Comparison of ENCODE assay signal across 8 mouse cellular contexts in the genomic region with DNA sequence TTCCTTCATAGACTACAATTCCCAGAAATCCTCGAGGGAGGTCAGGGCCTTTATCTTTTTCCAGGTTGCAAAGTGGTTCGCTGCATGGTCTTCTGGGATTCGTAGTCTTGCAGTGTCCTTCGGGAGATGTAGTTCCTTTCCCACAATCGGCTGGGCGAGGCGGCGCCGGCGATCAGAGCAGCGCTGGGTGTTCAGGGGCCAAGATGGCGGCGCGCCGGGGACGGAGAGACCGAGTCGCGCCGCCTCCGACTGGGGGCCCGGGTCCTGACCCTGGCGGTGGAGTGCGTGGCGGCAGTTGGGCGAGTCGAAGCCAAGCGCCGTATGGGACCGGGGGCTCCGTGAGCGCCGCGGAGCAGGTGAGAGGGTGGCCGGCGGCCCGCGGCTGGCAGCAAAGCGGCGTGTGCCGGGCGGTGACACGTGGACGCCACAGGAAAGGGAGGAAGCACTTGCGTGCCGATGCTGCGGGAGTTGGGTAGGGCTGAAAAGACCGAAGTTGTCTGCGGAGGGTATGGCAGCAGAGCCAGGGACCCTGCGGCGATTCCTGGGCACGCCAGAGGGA. TPM values are rescaled to one million over a fixed set of nuclear protein-coding genes. Genes with fewer than 3 reads are reported as not detected.
DNase-seq lines count a peak whose midpoint lies in the region; ATAC-seq and TF ChIP-seq lines count a peak whose summit lies in the region.

No protein-coding gene starts in this region.

- H3K9ac ChIP-seq in hindbrain, postnatal 0 days (replicated peaks; ENCODE audit: low read length): peak overlapping the region; percentile 70

- under 1% methylated on average over 52 of the region's 52 CpGs for WGBS in hindbrain, postnatal 0 days

- no peaks in the 10 kb centered on the region for H3K9me3 ChIP-seq in hindbrain, postnatal 0 days (ENCODE audit: low read length)

- peak overlapping the region; percentile 77 for H3K4me3 ChIP-seq in gastrocnemius, adult 2 months
- H3K4me3 ChIP-seq in hindbrain, postnatal 0 days (ENCODE audit: low read length): peak overlapping the region; percentile 80
- peak overlapping the region; percentile 84 for H3K4me3 ChIP-seq in left cerebral cortex, adult 2 months

- no peak for TF ChIP-seq CTCF in gastrocnemius, adult 2 months (IDR thresholded peaks at IDR 0.05)
- no peak for TF ChIP-seq CTCF in hindbrain, postnatal 0 days (IDR thresholded peaks at IDR 0.05; ENCODE audit: low read depth)
- TF ChIP-seq CTCF in left cerebral cortex, adult 2 months (IDR thresholded peaks at IDR 0.05): peak; percentile 0; the same call in 1 of the 2 replicates

- intact Hi-C loops in gastrocnemius, adult 2 months (cut with DNase I): no loop called here
- intact Hi-C loops in left cerebral cortex, adult 2 months (cut with DNase I): loop anchor here (1.0 kb wide), 3 partner anchors 11 to 58 kb away; a partner anchor contains a TSS

- peak overlapping the region; percentile 98 for H3K27ac ChIP-seq in gastrocnemius, adult 2 months
- peak overlapping the region; percentile 83 for H3K27ac ChIP-seq in hindbrain, postnatal 0 days
- H3K27ac ChIP-seq in left cerebral cortex, adult 2 months: peak overlapping the region; percentile 90

- H3K27me3 ChIP-seq in hindbrain, postnatal 0 days (ENCODE audit: insufficient read depth, low read length): no peaks in the 10 kb centered on the region

- H3K36me3 ChIP-seq in hindbrain, postnatal 0 days (ENCODE audit: insufficient read depth, low read length): no peaks in the 10 kb centered on the region

- peak; percentile 86 for ATAC-seq in common myeloid progenitor, adult 5-6 weeks (replicated peaks; ENCODE audit: low read depth, poor library complexity, severe bottlenecking)
- ATAC-seq in hindbrain, postnatal 0 days: peak; percentile 97
- ATAC-seq in megakaryocyte, adult 5-6 weeks (ENCODE audit: poor library complexity, severe bottlenecking): peak; percentile 98

- peak; percentile 98 for DNase-seq in ZHBTc4 (ENCODE audit: low read depth, low spot score)
- DNase-seq in gastrocnemius, adult 2 months: peak; percentile 95
- peak; percentile 98 for DNase-seq in hindbrain, postnatal 0 days (ENCODE audit: low spot score)
- peak; percentile 90 to 91 for DNase-seq in left cerebral cortex, adult 2 months (ENCODE audit: extremely low spot score in 1 of 2, low spot score in 2 of 2)
- peak; percentile 95 to 97 for DNase-seq in right cerebral cortex, adult 2 months (ENCODE audit: low spot score in 2 of 2)
- peak; percentile 92 for DNase-seq in urinary bladder, postnatal 14 days (ENCODE audit: low spot score)

- H3K4me1 ChIP-seq in hindbrain, postnatal 0 days (ENCODE audit: insufficient read depth, low read length): 0 out of 2 replicates have a peak, but pooled peaks cover 6% of the 10 kb centered on the region

- peak overlapping the region; percentile 86 for H3K4me2 ChIP-seq in hindbrain, postnatal 0 days (ENCODE audit: low read depth, low read length)

RNA-seq across cellular contexts. Expression of a gene that starts 11.5 kb away (rescaled TPM):
- 136 and 160 TPM in 2 replicates for total RNA-seq in common myeloid progenitor, adult 5-6 weeks (2017)
- 10 to 100 TPM; 17.8 to 19.5 TPM for total RNA-seq in gastrocnemius, adult 2 months (2021)
- 139 and 140 TPM in 2 replicates for total RNA-seq in hindbrain, postnatal 0 days (2014; rRNA removed)
- 76.8 and 83.0 TPM in 2 replicates for polyA plus RNA-seq in hindbrain, postnatal 0 days (2015; fragmentation: Nextera tagmentation; extraction: Ambion mirVana)
- 100 to 1,000 TPM; 111 to 117 TPM for total RNA-seq in left cerebral cortex, adult 2 months (2021)
- total RNA-seq in megakaryocyte, adult 5-6 weeks (2015): 48.8 and 54.5 TPM in 2 replicates
- total RNA-seq in megakaryocyte, adult 5-6 weeks (2017): 60.2 and 60.8 TPM in 2 replicates

RNA-seq across cellular contexts. Expression of a gene that starts 11.8 kb away (rescaled TPM):
- 15.0 and 48.0 TPM in 2 replicates for total RNA-seq in common myeloid progenitor, adult 5-6 weeks (2017)
- 10 to 100 TPM; 15.0 to 24.0 TPM for total RNA-seq in gastrocnemius, adult 2 months (2021)
- total RNA-seq in hindbrain, postnatal 0 days (2014; rRNA removed): 9.3 and 25.0 TPM in 2 replicates
- 7.9 and 9.0 TPM in 2 replicates for polyA plus RNA-seq in hindbrain, postnatal 0 days (2015; fragmentation: Nextera tagmentation; extraction: Ambion mirVana)
- 10 to 100 TPM; 29.0 to 31.8 TPM for total RNA-seq in left cerebral cortex, adult 2 months (2021)
- 14.1 and 30.8 TPM in 2 replicates for total RNA-seq in megakaryocyte, adult 5-6 weeks (2015)
- total RNA-seq in megakaryocyte, adult 5-6 weeks (2017): 8.6 and 11.5 TPM in 2 replicates

RNA-seq across cellular contexts. Expression of a gene that starts 19.2 kb away (rescaled TPM):
- 197 and 199 TPM in 2 replicates for total RNA-seq in common myeloid progenitor, adult 5-6 weeks (2017)
- total RNA-seq in gastrocnemius, adult 2 months (2021): 10 to 100 TPM; 22.4 to 22.5 TPM
- total RNA-seq in hindbrain, postnatal 0 days (2014; rRNA removed): 24.1 and 26.9 TPM in 2 replicates
- polyA plus RNA-seq in hindbrain, postnatal 0 days (2015; fragmentation: Nextera tagmentation; extraction: Ambion mirVana): 57.7 and 61.6 TPM in 2 replicates
- 10 to 100 TPM; 45.0 to 51.0 TPM for total RNA-seq in left cerebral cortex, adult 2 months (2021)
- 16.4 and 19.7 TPM in 2 replicates for total RNA-seq in megakaryocyte, adult 5-6 weeks (2015)
- total RNA-seq in megakaryocyte, adult 5-6 weeks (2017): 36.8 and 47.6 TPM in 2 replicates

RNA-seq across cellular contexts. Expression of a gene that starts 53.2 kb away (rescaled TPM):
- 4.1 and 4.9 TPM in 2 replicates for total RNA-seq in common myeloid progenitor, adult 5-6 weeks (2017)
- total RNA-seq in gastrocnemius, adult 2 months (2021): 1 to 10 TPM; 3.4 to 3.9 TPM
- 10.6 and 13.1 TPM in 2 replicates for total RNA-seq in hindbrain, postnatal 0 days (2014; rRNA removed)
- 4.7 TPM in 2 replicates for polyA plus RNA-seq in hindbrain, postnatal 0 days (2015; fragmentation: Nextera tagmentation; extraction: Ambion mirVana)
- 1 to 10 TPM; 6.0 to 7.4 TPM for total RNA-seq in left cerebral cortex, adult 2 months (2021)
- total RNA-seq in megakaryocyte, adult 5-6 weeks (2015): 1.2 and 1.7 TPM in 2 replicates
- total RNA-seq in megakaryocyte, adult 5-6 weeks (2017): 6.6 and 6.8 TPM in 2 replicates

RNA-seq across cellular contexts. Expression of a gene that starts 58.2 kb away (rescaled TPM):
- total RNA-seq in common myeloid progenitor, adult 5-6 weeks (2017): 7.4 and 9.5 TPM in 2 replicates
- total RNA-seq in gastrocnemius, adult 2 months (2021): 10 to 100 TPM; 13.6 to 14.7 TPM
- total RNA-seq in hindbrain, postnatal 0 days (2014; rRNA removed): 17.5 and 19.1 TPM in 2 replicates
- 15.0 and 16.5 TPM in 2 replicates for polyA plus RNA-seq in hindbrain, postnatal 0 days (2015; fragmentation: Nextera tagmentation; extraction: Ambion mirVana)
- total RNA-seq in left cerebral cortex, adult 2 months (2021): 10 to 100 TPM; 19.4 to 20.9 TPM
- total RNA-seq in megakaryocyte, adult 5-6 weeks (2015): 12.8 and 15.6 TPM in 2 replicates
- 6.6 and 8.5 TPM in 2 replicates for total RNA-seq in megakaryocyte, adult 5-6 weeks (2017)

Comparison
In these comparisons a context has a peak if more than half of its experiments do, and no peak if none do; other contexts are left out.
1. Peak in every context shown above with its lines: DNase-seq, ATAC-seq, H3K4me3 ChIP-seq and H3K27ac ChIP-seq.